Mouse (Mus musculus): ENCODE data around the gene Macf1. TPM values are rescaled to one million over a fixed set of nuclear protein-coding genes. Genes with fewer than 3 reads are reported as not detected.

The Macf1 gene
- polyA plus RNA-seq, 1 experiment = 60.4 TPM

- Histone ChIP-seq H3K79me3 (ENCODE audit: low read depth) (no peaks in the 10 kb centered on the region), H3K27me3 (ENCODE audit: control insufficient read depth, insufficient read depth, insufficient read length) (no peaks in the 10 kb centered on the region), H3K36me3 (ENCODE audit: control insufficient read depth, insufficient read depth) (no peaks in the 10 kb centered on the region), H3K4me3 (ENCODE audit: insufficient read depth, poor library complexity, severe bottlenecking) (no peak overlapping the region), H3K79me2 (ENCODE audit: control insufficient read depth, insufficient read depth) (peaks cover 7% of the 10 kb centered on the region), H3ac (ENCODE audit: control insufficient read depth, insufficient read length, low read depth) (no peak overlapping the region)
- no peak for TF ChIP-seq CTCF (IDR thresholded peaks at IDR 0.05; ENCODE audit: control insufficient read depth, insufficient read depth, insufficient read length)
- no peak for TF ChIP-seq USF1 (IDR thresholded peaks at IDR 0.05; ENCODE audit: low read depth)
- no peak for TF ChIP-seq MYOG (IDR thresholded peaks at IDR 0.05; ENCODE audit: control insufficient read depth, extremely low read depth, insufficient read length)
- TF ChIP-seq FOSL1 (IDR thresholded peaks at IDR 0.05; ENCODE audit: insufficient read depth, low read length, poor library complexity, severe bottlenecking) = no peak
- TF ChIP-seq MYOD1 (IDR thresholded peaks at IDR 0.05; ENCODE audit: control insufficient read depth, insufficient read length, low read depth) = no peak
- TF ChIP-seq CEBPB (IDR thresholded peaks at IDR 0.05; ENCODE audit: low read depth) = no peak
- no peak for TF ChIP-seq MAX (IDR thresholded peaks at IDR 0.05)
Observed at GRCm38 (mm10) chr4:123616971-123617370, 67.2 kb downstream of the Macf1 start.

GRCm38 (mm10) chr4:123616501-123616900 lies 67.7 kb downstream of the Macf1 start:
- Histone ChIP-seq H3K36me3 (ENCODE audit: control insufficient read depth, insufficient read depth) (no peaks in the 10 kb centered on the region), H3ac (ENCODE audit: control insufficient read depth, insufficient read length, low read depth) (no peak overlapping the region), H3K27me3 (ENCODE audit: control insufficient read depth, insufficient read depth, insufficient read length) (no peaks in the 10 kb centered on the region), H3K4me3 (ENCODE audit: insufficient read depth, poor library complexity, severe bottlenecking) (no peak overlapping the region), H3K79me3 (ENCODE audit: low read depth) (no peaks in the 10 kb centered on the region), H3K79me2 (ENCODE audit: control insufficient read depth, insufficient read depth) (peaks cover 7% of the 10 kb centered on the region)
- TF ChIP-seq USF1 (IDR thresholded peaks at IDR 0.05; ENCODE audit: low read depth) (no peak), FOSL1 (IDR thresholded peaks at IDR 0.05; ENCODE audit: insufficient read depth, low read length, poor library complexity, severe bottlenecking) (no peak), MAX (IDR thresholded peaks at IDR 0.05) (no peak), CEBPB (IDR thresholded peaks at IDR 0.05; ENCODE audit: low read depth) (no peak), MYOG (IDR thresholded peaks at IDR 0.05; ENCODE audit: control insufficient read depth, extremely low read depth, insufficient read length) (no peak)

- no peak for TF ChIP-seq FOSL1 (IDR thresholded peaks at IDR 0.05; ENCODE audit: insufficient read depth, low read length, poor library complexity, severe bottlenecking)
- H3K27me3 ChIP-seq (ENCODE audit: control insufficient read depth, insufficient read depth, insufficient read length) = no peaks in the 10 kb centered on the region
- H3K36me3 ChIP-seq (ENCODE audit: control insufficient read depth, insufficient read depth) = no peaks in the 10 kb centered on the region
- no peak overlapping the region for H3ac ChIP-seq (ENCODE audit: control insufficient read depth, insufficient read length, low read depth)
- no peak overlapping the region for H3K4me3 ChIP-seq (ENCODE audit: insufficient read depth, poor library complexity, severe bottlenecking)
- H3K79me3 ChIP-seq (ENCODE audit: low read depth) = no peaks in the 10 kb centered on the region
- peaks cover 7% of the 10 kb centered on the region for H3K79me2 ChIP-seq (ENCODE audit: control insufficient read depth, insufficient read depth)
Observed at GRCm38 (mm10) chr4:123613309-123613947, 70.7 kb downstream of the Macf1 start.

- Histone ChIP-seq H3K79me3 (ENCODE audit: low read depth) (no peaks in the 10 kb centered on the region), H3K4me3 (ENCODE audit: insufficient read depth, poor library complexity, severe bottlenecking) (no peak overlapping the region), H3ac (ENCODE audit: control insufficient read depth, insufficient read length, low read depth) (no peak overlapping the region), H3K79me2 (ENCODE audit: control insufficient read depth, insufficient read depth) (peaks cover 7% of the 10 kb centered on the region), H3K36me3 (ENCODE audit: control insufficient read depth, insufficient read depth) (no peaks in the 10 kb centered on the region), H3K27me3 (ENCODE audit: control insufficient read depth, insufficient read depth, insufficient read length) (no peaks in the 10 kb centered on the region)
- TF ChIP-seq CTCF (IDR thresholded peaks at IDR 0.05; ENCODE audit: control insufficient read depth, insufficient read depth, insufficient read length) = no peak
Observed at GRCm38 (mm10) chr4:123611940-123612339, 72.2 kb downstream of the Macf1 start.

GRCm38 (mm10) chr4:123611241-123611640 lies 72.9 kb downstream of the Macf1 start:
- Histone ChIP-seq H3ac (ENCODE audit: control insufficient read depth, insufficient read length, low read depth) (no peak overlapping the region), H3K4me3 (ENCODE audit: insufficient read depth, poor library complexity, severe bottlenecking) (no peak overlapping the region), H3K79me2 (ENCODE audit: control insufficient read depth, insufficient read depth) (peaks cover 7% of the 10 kb centered on the region), H3K36me3 (ENCODE audit: control insufficient read depth, insufficient read depth) (no peaks in the 10 kb centered on the region), H3K27me3 (ENCODE audit: control insufficient read depth, insufficient read depth, insufficient read length) (no peaks in the 10 kb centered on the region), H3K79me3 (ENCODE audit: low read depth) (no peaks in the 10 kb centered on the region)
- TF ChIP-seq MYOG (IDR thresholded peaks at IDR 0.05; ENCODE audit: control insufficient read depth, extremely low read depth, insufficient read length) (no peak), MAX (IDR thresholded peaks at IDR 0.05) (no peak), CEBPB (IDR thresholded peaks at IDR 0.05; ENCODE audit: low read depth) (no peak), CTCF (IDR thresholded peaks at IDR 0.05; ENCODE audit: control insufficient read depth, insufficient read depth, insufficient read length) (no peak), MYOD1 (IDR thresholded peaks at IDR 0.05; ENCODE audit: control insufficient read depth, insufficient read length, low read depth) (no peak), FOSL1 (IDR thresholded peaks at IDR 0.05; ENCODE audit: insufficient read depth, low read length, poor library complexity, severe bottlenecking) (no peak)

GRCm38 (mm10) chr4:123607174-123607573 lies 77.0 kb downstream of the Macf1 start:
- no peaks in the 10 kb centered on the region for H3K79me3 ChIP-seq (ENCODE audit: low read depth)
- H3K79me2 ChIP-seq (ENCODE audit: control insufficient read depth, insufficient read depth) = no peaks in the 10 kb centered on the region
- no peaks in the 10 kb centered on the region for H3K27me3 ChIP-seq (ENCODE audit: control insufficient read depth, insufficient read depth, insufficient read length)
- H3ac ChIP-seq (ENCODE audit: control insufficient read depth, insufficient read length, low read depth) = no peak overlapping the region
- no peak overlapping the region for H3K4me3 ChIP-seq (ENCODE audit: insufficient read depth, poor library complexity, severe bottlenecking)
- H3K36me3 ChIP-seq (ENCODE audit: control insufficient read depth, insufficient read depth) = no peaks in the 10 kb centered on the region
- TF ChIP-seq CEBPB (IDR thresholded peaks at IDR 0.05; ENCODE audit: low read depth) (no peak), MYOG (IDR thresholded peaks at IDR 0.05; ENCODE audit: control insufficient read depth, extremely low read depth, insufficient read length) (no peak), CTCF (IDR thresholded peaks at IDR 0.05; ENCODE audit: control insufficient read depth, insufficient read depth, insufficient read length) (no peak), FOSL1 (IDR thresholded peaks at IDR 0.05; ENCODE audit: insufficient read depth, low read length, poor library complexity, severe bottlenecking) (no peak), USF1 (IDR thresholded peaks at IDR 0.05; ENCODE audit: low read depth) (no peak), MAX (IDR thresholded peaks at IDR 0.05) (no peak), MYOD1 (IDR thresholded peaks at IDR 0.05; ENCODE audit: control insufficient read depth, insufficient read length, low read depth) (no peak)
